Mouse (Mus musculus) cerebellum, postnatal 4 days (tissue): ENCODE data around the gene Lime1.

ENCODE experiments used
- DNase-seq, 2 experiments: peaks; one replicate each; pipeline ENCODE4 v3.0.0; 2022; ENCODE audit warnings: low spot score in 2 of 2, mixed read lengths in 1 of 2

Gene Lime1

GRCm38 (mm10) chr2:181391022-181391421 is 11.1 kb downstream of the Lime1 start:
- no peak for DNase-seq

DNA sequence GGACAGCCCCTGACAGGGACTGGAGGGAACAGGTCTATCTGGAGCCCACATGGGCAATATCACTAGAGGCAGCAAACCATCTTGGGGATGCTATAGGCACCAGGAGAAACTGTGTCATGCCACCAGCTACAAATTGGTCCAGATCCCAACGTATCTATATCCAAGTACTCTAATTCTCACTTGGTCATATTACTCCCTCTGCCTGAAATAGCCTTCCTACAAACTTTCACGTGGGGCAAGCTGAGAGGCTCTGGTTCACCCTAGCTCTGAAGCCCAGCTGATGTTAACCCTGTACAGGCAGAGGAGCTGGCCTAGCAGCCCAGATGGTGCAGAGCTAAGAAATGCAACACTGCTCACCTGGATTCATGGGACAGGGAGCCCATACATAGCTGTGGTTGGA is 11.7 kb downstream of the Lime1 start:
- no peak for DNase-seq

- peak; percentile 79 to 87 for DNase-seq
These were observed 12.8 kb downstream of the Lime1 start for GRCm38 (mm10) chr2:181392600-181393213.

DNA sequence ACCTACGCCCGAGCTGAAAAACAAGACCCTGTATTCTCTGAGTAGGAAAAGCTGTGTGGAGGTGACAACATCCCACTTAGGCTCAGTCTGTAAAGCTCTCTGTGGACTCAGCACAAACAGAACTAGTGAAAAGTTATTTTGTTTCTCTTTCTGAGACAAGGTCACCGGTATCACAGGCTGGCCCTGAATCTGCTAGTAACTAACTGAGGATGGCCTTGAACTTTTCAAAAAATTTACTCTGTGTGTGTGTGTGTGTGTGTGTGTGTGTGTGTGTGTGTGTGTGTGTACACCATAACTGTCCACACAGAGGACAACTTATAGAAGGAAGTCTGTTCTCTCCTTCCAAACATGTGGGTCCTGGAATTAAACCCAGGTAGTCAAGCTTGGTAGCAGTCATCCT is 14.2 kb downstream of the Lime1 start:
- no peak for DNase-seq

- DNase-seq: no peak
These were observed 17.4 kb downstream of the Lime1 start for GRCm38 (mm10) chr2:181397207-181397761.

- no peak for DNase-seq
These were observed 21.6 kb downstream of the Lime1 start for GRCm38 (mm10) chr2:181401497-181401896.

DNA sequence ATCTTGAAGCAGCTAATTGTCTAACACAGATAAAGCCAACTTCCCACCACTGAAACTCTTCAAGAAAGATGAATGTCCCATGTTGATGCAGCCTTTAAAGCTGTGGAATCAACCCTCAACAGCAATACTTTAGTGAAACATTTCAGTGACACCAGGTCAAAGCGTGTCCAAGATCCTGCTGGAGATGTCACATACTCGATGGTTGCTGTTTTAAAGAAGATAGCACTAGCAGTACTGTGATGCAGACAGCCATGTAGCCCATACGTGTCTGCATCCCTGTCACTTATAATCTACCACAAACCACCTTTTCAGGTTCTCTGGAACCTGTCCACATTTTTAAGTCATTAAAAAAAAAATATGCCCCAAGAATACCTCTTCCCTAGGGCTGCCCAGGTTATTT is 23.8 kb downstream of the Lime1 start:
- no peak for DNase-seq

DNA sequence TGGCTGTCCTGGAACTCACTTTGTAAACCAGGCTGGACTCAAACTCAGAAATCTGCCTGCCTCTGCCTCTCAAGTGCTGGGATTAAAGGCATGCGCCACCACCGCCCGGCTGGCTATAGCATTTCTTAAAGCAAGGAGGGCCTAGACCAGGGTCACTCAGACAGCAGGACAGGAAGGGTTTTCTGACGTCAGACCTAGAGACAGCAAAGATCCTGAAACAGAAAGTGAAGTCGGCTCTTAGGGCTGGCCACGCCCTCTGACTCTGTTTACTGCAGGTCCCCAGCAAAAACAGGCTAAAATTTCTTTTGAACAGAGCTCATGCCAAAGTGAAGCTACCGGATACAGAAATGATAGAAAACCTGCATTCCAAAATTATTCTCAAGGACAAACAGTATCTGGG is 29.8 kb downstream of the Lime1 start:
- DNase-seq: no peak

DNA sequence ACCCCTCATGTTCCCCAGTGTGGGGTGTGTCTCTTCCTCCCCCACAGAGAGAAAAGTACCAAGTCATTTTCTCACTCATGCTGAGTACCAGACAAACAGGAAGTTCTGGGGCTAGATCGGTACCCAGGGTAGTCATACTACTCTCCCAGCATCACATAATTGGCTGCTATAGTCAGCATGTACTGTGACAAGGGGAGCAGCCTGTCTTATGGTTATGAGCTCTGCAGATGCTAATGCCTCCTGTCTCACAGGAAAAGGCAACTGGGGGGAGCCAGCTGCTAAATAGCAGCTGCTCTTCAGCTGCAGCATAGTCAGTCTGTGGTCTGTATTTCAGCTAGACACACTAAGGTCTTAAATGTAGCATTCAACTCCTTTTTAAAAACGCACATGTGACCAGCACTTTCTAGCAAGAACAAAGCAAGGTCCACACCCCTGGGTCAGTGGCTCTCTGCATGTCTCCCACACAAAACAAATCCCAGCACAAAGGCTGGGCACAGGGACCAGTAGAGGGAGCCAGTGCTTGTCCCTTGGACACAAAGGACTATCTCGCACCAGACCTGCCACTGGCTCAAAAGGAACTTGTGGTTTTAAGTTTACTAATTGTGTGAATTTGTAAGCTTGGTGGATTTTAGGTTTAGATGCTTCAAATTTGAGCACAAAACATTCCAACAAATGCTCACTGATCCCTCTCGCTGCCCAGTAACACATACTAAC is 31.0 kb downstream of the Lime1 start:
- peak in 1 of 2 experiments; percentile 47 for DNase-seq

DNA sequence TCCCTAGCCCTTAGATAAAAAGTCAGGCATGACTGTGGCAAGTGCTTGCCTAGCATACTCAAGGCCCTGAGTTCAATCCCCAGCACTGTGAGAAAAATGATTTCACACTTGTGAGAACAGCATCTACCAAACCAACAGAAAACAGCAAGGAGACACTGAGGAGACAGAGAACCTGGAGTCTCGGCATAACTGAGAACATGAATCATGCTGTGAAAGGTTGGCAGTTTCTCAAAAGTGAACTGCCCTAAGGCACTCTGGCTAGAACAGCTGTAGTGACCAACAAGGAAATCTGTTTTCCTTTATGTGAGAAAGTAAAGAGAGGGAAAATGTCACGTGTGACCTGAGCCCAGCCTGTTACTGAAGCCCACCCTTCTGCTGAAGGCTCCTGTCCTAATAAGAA is 33.3 kb downstream of the Lime1 start:
- no peak for DNase-seq

DNA sequence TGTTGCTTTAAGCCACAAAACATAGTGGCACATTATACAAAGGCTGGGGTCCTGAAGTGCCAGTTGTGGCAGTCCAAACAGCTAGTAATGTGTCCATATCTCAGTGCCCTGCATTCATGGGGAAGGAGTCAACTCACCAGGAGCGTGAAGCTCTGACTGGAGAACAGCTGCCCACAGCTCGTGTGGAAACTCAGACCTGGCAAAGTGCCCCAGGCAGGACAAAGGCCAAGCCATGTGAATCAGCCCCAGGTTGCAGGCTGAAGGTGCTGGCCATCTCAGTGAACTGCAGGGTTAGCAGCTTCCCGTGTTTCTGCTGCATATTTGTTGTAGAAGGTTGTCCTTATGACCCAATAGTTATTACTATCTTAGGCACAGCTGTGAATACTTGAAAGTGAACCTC is 36.1 kb downstream of the Lime1 start:
- DNase-seq: peak in 1 of 2 experiments; percentile 41

DNA sequence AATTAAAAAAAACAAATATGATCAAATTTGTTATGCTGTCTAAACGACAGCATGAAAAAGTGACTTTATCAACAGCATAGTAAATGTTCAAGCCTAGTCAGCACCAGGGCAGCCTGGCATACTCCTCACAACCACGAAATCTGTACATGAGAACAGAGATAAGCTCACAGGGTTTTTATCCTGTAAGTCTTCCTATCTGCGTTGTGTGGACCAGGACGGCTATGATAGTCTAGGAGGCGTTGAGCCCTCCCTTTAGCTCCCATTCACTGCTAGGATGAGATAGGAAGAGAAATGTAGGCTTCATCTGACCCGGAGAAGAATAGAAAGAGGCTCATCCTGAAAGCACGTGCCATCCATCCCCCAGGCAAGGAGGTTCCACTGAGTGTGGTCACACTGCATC is 39.5 kb downstream of the Lime1 start:
- DNase-seq: no peak

DNA sequence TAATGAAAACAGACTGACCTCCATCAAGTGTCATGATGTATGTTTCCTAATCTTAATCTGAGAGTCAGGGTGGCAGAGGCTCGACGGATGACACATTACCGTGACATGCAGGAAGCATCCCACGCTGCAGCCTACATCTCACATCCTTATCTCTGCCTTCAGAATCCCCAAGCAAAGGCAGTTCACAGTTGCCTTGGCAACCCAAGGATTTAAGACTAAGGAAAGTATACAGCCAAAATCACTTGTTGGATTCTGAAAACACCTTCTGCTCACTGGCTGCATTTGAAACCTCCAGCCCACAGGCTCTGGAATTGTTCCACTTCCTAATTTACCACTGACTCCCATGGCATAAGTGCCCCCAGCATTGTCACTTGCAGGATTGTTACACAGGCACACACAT is 40.5 kb downstream of the Lime1 start:
- no peak for DNase-seq

GRCm38 (mm10) chr2:181420903-181421638 is 41.2 kb downstream of the Lime1 start:
- no peak for DNase-seq

GRCm38 (mm10) chr2:181423834-181424233 is 44.0 kb downstream of the Lime1 start:
- no peak for DNase-seq
